Mouse (Mus musculus) megakaryocyte, embryonic 14.5 days (primary cell): ENCODE data around the gene Mxi1. TPM values are rescaled to one million over a fixed set of nuclear protein-coding genes. Genes with fewer than 3 reads are reported as not detected.
A peak's percentile ranks its signal among the peaks of the same experiment; 100 is the strongest.

Experiments
- H3K27me3 ChIP-seq: replicated peaks from 2 replicates; pipeline ENCODE3; 2012; ENCODE audit warnings: inconsistent platforms
- H3K36me3 ChIP-seq: replicated peaks from 2 replicates; pipeline ENCODE3; 2012; ENCODE audit warnings: low read length, inconsistent platforms, mixed read lengths
- H3K4me1 ChIP-seq: 2 replicates; pipeline ENCODE4 v1.6.1; 2012; ENCODE audit warnings: inconsistent platforms
- H3K4me3 ChIP-seq: replicated peaks from 2 replicates; pipeline ENCODE3; 2012; ENCODE audit warnings: moderate library complexity, mild to moderate bottlenecking, inconsistent platforms
- H3K9me3 ChIP-seq: 2 replicates; pipeline ENCODE4 v1.6.1; 2012; ENCODE audit warnings: inconsistent platforms
- FLI1 ChIP-seq: IDR thresholded peaks from 2 replicates; pipeline ENCODE4 v1.6.1; 2012; ENCODE audit warnings: low read length, inconsistent platforms, mixed read lengths
- GATA1 ChIP-seq: IDR thresholded peaks from 3 replicates; pipeline ENCODE4 v1.6.1; 2012; ENCODE audit warnings: mixed read lengths, low read length, inconsistent platforms, borderline replicate concordance
- polyA plus RNA-seq: library from polyadenylated mRNA; stranded (reverse); fragments of >175 nt; gene quantifications from 2 replicates; pipeline ENCODE4 v1.2.3, GENCODE M21; 2012; ENCODE audit warnings: low replicate concordance; ENCODE audit not compliant: insufficient read depth

The Mxi1 gene
- polyA plus RNA-seq, 1 experiment = 32.9 TPM

GRCm38 (mm10) chr19:53420924-53421582, 110.7 kb downstream of the Mxi1 start:
- Histone ChIP-seq H3K4me1 (peaks cover 47% of the 10 kb centered on the region), H3K9me3 (no peaks in the 10 kb centered on the region), H3K4me3 (peak overlapping the region; percentile 90), H3K36me3 (no peaks in the 10 kb centered on the region), H3K27me3 (peaks cover 67% of the 10 kb centered on the region)
- TF ChIP-seq GATA1 (no peak), FLI1 (no peak)

GRCm38 (mm10) chr19:53421583-53422188, 111.4 kb downstream of the Mxi1 start:
- Histone ChIP-seq H3K4me1 (peaks cover 47% of the 10 kb centered on the region), H3K27me3 (peaks cover 62% of the 10 kb centered on the region), H3K9me3 (no peaks in the 10 kb centered on the region), H3K36me3 (no peaks in the 10 kb centered on the region), H3K4me3 (peak overlapping the region; percentile 90)
- TF ChIP-seq FLI1 (no peak), GATA1 (no peak)

GRCm38 (mm10) chr19:53422358-53423308, 112.3 kb downstream of the Mxi1 start:
- TF ChIP-seq FLI1 = no peak
- TF ChIP-seq GATA1 = no peak
- Histone ChIP-seq H3K4me1 (peaks cover 47% of the 10 kb centered on the region), H3K9me3 (no peaks in the 10 kb centered on the region), H3K36me3 (no peaks in the 10 kb centered on the region), H3K27me3 (peaks cover 63% of the 10 kb centered on the region), H3K4me3 (peak overlapping the region; percentile 78)

- TF ChIP-seq GATA1 = no peak
- no peak for TF ChIP-seq FLI1
- peaks cover 47% of the 10 kb centered on the region for H3K4me1 ChIP-seq
- no peaks in the 10 kb centered on the region for H3K9me3 ChIP-seq
- H3K27me3 ChIP-seq = peaks cover 63% of the 10 kb centered on the region
- H3K4me3 ChIP-seq = peak overlapping the region; percentile 78
- no peaks in the 10 kb centered on the region for H3K36me3 ChIP-seq
Measured at GRCm38 (mm10) chr19:53423341-53423753, 113.0 kb downstream of the Mxi1 start.

GRCm38 (mm10) chr19:53423816-53424465, 113.6 kb downstream of the Mxi1 start:
- no peaks in the 10 kb centered on the region for H3K36me3 ChIP-seq
- TF ChIP-seq GATA1 = no peak
- no peak for TF ChIP-seq FLI1
- peaks cover 44% of the 10 kb centered on the region for H3K4me1 ChIP-seq
- H3K4me3 ChIP-seq = peak overlapping the region; percentile 87
- no peaks in the 10 kb centered on the region for H3K9me3 ChIP-seq
- H3K27me3 ChIP-seq = peaks cover 64% of the 10 kb centered on the region

- peaks cover 44% of the 10 kb centered on the region for H3K4me1 ChIP-seq
Measured at GRCm38 (mm10) chr19:53424629-53425028, 114.3 kb downstream of the Mxi1 start.

More at GRCm38 (mm10) chr19:53424629-53425028, 114.3 kb downstream of the Mxi1 start:
- Histone ChIP-seq H3K36me3 (no peaks in the 10 kb centered on the region), H3K4me3 (peak overlapping the region; percentile 87), H3K9me3 (no peaks in the 10 kb centered on the region), H3K27me3 (peaks cover 65% of the 10 kb centered on the region)
- TF ChIP-seq GATA1 (no peak), FLI1 (no peak)

Other genes with a start within 250 kb of the Mxi1 start
- 1.3 and 6.1 TPM in 2 replicates for gene Add3, start 170.1 kb upstream of the Mxi1 start, polyA plus RNA-seq
- gene Gm10197, start 61.2 kb downstream of the Mxi1 start, polyA plus RNA-seq = not detected in 2 replicates
- 76.8 and 104 TPM in 2 replicates for gene Smndc1, start 80.1 kb downstream of the Mxi1 start, polyA plus RNA-seq
- gene Dusp5, start 218.6 kb downstream of the Mxi1 start, polyA plus RNA-seq = 3.0 TPM in 1 of 2 replicates, not detected in the other